Comparison of ENCODE assay signal across 30 mouse cellular contexts in the genomic region with DNA sequence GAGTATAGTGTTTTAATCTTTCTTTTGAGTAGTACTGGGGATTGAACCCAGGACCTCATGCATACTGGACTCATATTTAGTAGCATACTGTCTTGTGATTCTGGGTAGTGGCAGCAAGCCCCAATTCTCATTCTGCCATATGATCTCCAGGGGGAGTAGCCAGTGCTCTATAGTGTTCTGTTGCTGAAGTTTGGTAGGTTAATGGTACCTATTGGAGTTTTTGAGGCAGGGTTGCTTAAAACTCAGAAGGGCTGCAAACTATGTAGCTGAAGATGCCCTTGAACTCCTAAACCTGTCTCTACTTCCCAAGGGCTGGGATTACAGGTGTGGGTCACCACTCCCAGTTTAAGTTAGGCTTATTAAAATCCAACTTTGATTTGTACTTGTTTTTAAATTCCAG.
"Had no signal": no experiment of that assay in that cellular context is flagged by ENCODE, and none has a peak within 500 bp of the region (broad histone marks: within the 10 kb centered on the region; RNA-seq: fewer than 3 reads in every experiment).

No protein-coding gene starts in this region.

- DNase-seq: left cerebral cortex, postnatal 4 days; liver, embryonic 13.5 days; liver, postnatal 0 days; lung, adult 18-20 months; lung, adult 2 months; lung, embryonic 14.5 days; lung, postnatal 10 days; lung, postnatal 14 days; lung, postnatal 36 days; lung, postnatal 4 days; midbrain, embryonic 14.5 days had no signal

- ATAC-seq: liver, embryonic 12.5 days; liver, postnatal 0 days; lung, postnatal 0 days; midbrain, embryonic 13.5 days; midbrain, embryonic 15.5 days; midbrain, embryonic 16.5 days had no signal

- H3K4me2 ChIP-seq: limb, embryonic 12.5 days; limb, embryonic 13.5 days; limb, embryonic 15.5 days; liver, embryonic 12.5 days; liver, embryonic 13.5 days; liver, embryonic 15.5 days; lung, embryonic 14.5 days; lung, embryonic 15.5 days; midbrain, embryonic 11.5 days; midbrain, embryonic 12.5 days; midbrain, embryonic 13.5 days; midbrain, embryonic 15.5 days; neural tube, embryonic 12.5 days had no signal

- H3K9ac ChIP-seq: limb, embryonic 12.5 days; limb, embryonic 13.5 days; limb, embryonic 15.5 days; liver, embryonic 12.5 days; liver, embryonic 13.5 days; liver, embryonic 14.5 days; liver, embryonic 15.5 days; liver, postnatal 0 days; lung, embryonic 14.5 days; lung, embryonic 15.5 days; midbrain, embryonic 12.5 days; midbrain, embryonic 13.5 days; midbrain, embryonic 15.5 days; neural tube, embryonic 12.5 days had no signal

- H3K27ac ChIP-seq: limb, embryonic 10.5 days; limb, embryonic 12.5 days; limb, embryonic 13.5 days; limb, embryonic 15.5 days; liver, embryonic 12.5 days; liver, embryonic 13.5 days; liver, embryonic 14.5 days; liver, embryonic 15.5 days; lung, embryonic 15.5 days; macrophage; midbrain, embryonic 10.5 days; midbrain, embryonic 12.5 days; midbrain, embryonic 13.5 days; midbrain, embryonic 15.5 days; neural tube, embryonic 12.5 days had no signal

- H3K27me3 ChIP-seq: liver, embryonic 13.5 days; liver, embryonic 15.5 days; midbrain, embryonic 15.5 days; neural tube, embryonic 12.5 days had no signal

- H3K4me3 ChIP-seq: limb, embryonic 10.5 days; limb, embryonic 12.5 days; limb, embryonic 13.5 days; limb, embryonic 15.5 days; liver, embryonic 12.5 days; liver, embryonic 13.5 days; liver, embryonic 15.5 days; lung, embryonic 15.5 days; megakaryocyte, embryonic 14.5 days; midbrain, embryonic 10.5 days; midbrain, embryonic 12.5 days; midbrain, embryonic 13.5 days; midbrain, embryonic 15.5 days; myocyte; neural tube, embryonic 12.5 days had no signal

- H3K4me1 ChIP-seq: limb, embryonic 15.5 days had no signal

- H3K9me3 ChIP-seq: limb, embryonic 10.5 days; limb, embryonic 12.5 days; limb, embryonic 13.5 days; limb, embryonic 15.5 days; liver, embryonic 12.5 days; liver, embryonic 13.5 days; liver, embryonic 15.5 days; lung, embryonic 15.5 days; megakaryocyte, embryonic 14.5 days; midbrain, embryonic 10.5 days; midbrain, embryonic 12.5 days; midbrain, embryonic 13.5 days; midbrain, embryonic 15.5 days; neural tube, embryonic 12.5 days had no signal
